In the genomic region with DNA sequence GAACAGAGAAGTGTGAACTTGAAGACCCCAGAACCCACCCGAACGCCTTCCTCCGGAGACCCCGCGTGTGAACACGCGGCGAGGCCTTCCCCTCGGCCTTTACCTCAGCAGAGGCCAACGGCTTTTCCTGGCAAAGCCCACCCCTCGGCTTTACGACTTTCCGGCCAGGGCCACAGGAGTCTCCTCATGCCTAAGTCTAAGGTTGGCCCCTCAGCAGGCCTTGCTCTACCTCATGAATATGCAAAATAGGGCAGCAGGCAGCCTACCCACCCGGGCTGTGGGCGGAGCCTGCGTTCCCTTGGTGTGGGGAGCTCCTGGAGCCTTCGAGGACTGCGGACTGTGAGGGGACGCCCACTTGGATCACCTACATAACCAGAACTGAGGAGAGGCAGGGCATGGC, we compare ENCODE assay signal across 8 mouse cellular contexts. TPM values are rescaled to one million over a fixed set of nuclear protein-coding genes. Genes with fewer than 3 reads are reported as not detected.
DNase-seq lines count a peak whose midpoint lies in the region; ATAC-seq and TF ChIP-seq lines count a peak whose summit lies in the region.

Hormad2 (minus strand) TSS at position 128 of the 400 bp plus-strand sequence.

- peak; percentile 43 for ATAC-seq in granulocyte monocyte progenitor cell, adult 5-6 weeks (replicated peaks; ENCODE audit: poor library complexity, severe bottlenecking)
- no peak for ATAC-seq in cerebellum, adult (ENCODE audit: insufficient number of reproducible peaks, low FRiP score, low TSS enrichment)

- no peak within 1 kb of the TSS for H3K27ac ChIP-seq in gastrocnemius, adult 2 months

- DNase-seq in gastrocnemius, adult 2 months, result peak; percentile 18
- no peak for DNase-seq in gastrocnemius, postnatal 10 days
- DNase-seq in ES-CJ7 (ENCODE audit: low read depth, low spot score), result peak; percentile 90
- peak; percentile 13 for DNase-seq in lung, postnatal 25 days (ENCODE audit: low spot score)
- no peak for DNase-seq in cerebellum, adult 11 months
- no peak for DNase-seq in cerebellum, postnatal 36 days

- no peak for TF ChIP-seq CTCF in gastrocnemius, adult 2 months (IDR thresholded peaks at IDR 0.05)

- H3K4me3 ChIP-seq in gastrocnemius, adult 2 months, result peak within 1 kb of the TSS; percentile 46

- intact Hi-C loops in gastrocnemius, adult 2 months (cut with DNase I), result no loop called here

RNA-seq across cellular contexts. Expression of gene Hormad2, which starts in this region (rescaled TPM):
- not detected for total RNA-seq in gastrocnemius, adult 2 months (2021)
- total RNA-seq in gastrocnemius, postnatal 10 days (2021), result under 1 TPM in 1 of 2 experiments, not detected in 1; 0.12 TPM
- total RNA-seq in granulocyte monocyte progenitor cell, adult 5-6 weeks (2014; fragmentation: Nextera tagmentation), result 1.3 and 2.7 TPM in 2 replicates
- 0.52 TPM in 1 of 2 replicates, not detected in the other for total RNA-seq in granulocyte monocyte progenitor cell, adult 5-6 weeks (2017)

Comparison
In these comparisons a context has a peak if more than half of its experiments do, and no peak if none do; other contexts are left out.
1. Peak in DNase-seq and H3K4me3 ChIP-seq in gastrocnemius, adult 2 months; RNA of the gene not detected or under 1 TPM.
2. DNase-seq: peak in ES-CJ7 (single experiment) and lung, postnatal 25 days (single experiment); none in gastrocnemius, postnatal 10 days (single experiment), cerebellum, adult 11 months (single experiment) and cerebellum, postnatal 36 days (0 of 2).